13 mouse cellular contexts compared by ENCODE assay signal in the genomic region with DNA sequence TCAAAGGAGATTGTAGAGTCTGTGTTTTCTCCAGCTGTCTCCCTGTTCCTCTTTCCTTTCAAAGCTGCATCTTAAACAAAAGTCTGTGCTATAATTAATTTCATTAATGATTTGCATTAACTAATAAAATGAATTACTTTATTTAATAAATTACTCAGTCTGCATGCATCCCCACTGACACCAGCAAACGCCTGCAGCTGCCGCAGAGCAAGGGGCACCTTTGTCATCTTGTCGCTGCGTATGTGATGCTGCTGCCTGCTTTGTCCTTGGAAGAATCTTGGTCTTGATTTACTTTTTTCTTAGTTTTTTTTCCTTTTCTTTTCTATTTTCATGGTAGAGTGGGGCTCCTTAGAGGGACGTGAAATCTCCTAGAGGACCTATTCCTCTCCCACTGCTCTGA.
"Had no signal": no experiment of that assay in that cellular context is flagged by ENCODE, and none has a peak within 500 bp of the region (broad histone marks: within the 10 kb centered on the region; RNA-seq: fewer than 3 reads in every experiment).

No protein-coding gene starts in this region.

- H3K4me3 ChIP-seq: kidney, embryonic 15.5 days; limb, embryonic 13.5 days had no signal

- H3K4me1 ChIP-seq: kidney, embryonic 15.5 days; limb, embryonic 13.5 days had no signal

- H3K4me2 ChIP-seq: kidney, embryonic 15.5 days; limb, embryonic 13.5 days had no signal

- H3K27ac ChIP-seq: kidney, embryonic 15.5 days; limb, embryonic 13.5 days; liver, embryonic 14.5 days had no signal

- H3K9me3 ChIP-seq: kidney, embryonic 15.5 days; limb, embryonic 13.5 days had no signal

- DNase-seq: kidney, adult 2 months; kidney, postnatal 14 days; left cerebral cortex, postnatal 4 days; lung, adult 18-20 months; retina, postnatal 1 day; right cerebral cortex, postnatal 4 days; spleen, adult 18-20 months; thymus, adult 18-20 months; thymus, postnatal 14 days had no signal

- ATAC-seq: intestine, embryonic 16.5 days had no signal

- H3K9ac ChIP-seq: kidney, embryonic 15.5 days; limb, embryonic 13.5 days; liver, embryonic 14.5 days had no signal

- H3K27me3 ChIP-seq: kidney, embryonic 15.5 days; limb, embryonic 13.5 days had no signal
